8 mouse cellular contexts compared by ENCODE assay signal in the genomic region with DNA sequence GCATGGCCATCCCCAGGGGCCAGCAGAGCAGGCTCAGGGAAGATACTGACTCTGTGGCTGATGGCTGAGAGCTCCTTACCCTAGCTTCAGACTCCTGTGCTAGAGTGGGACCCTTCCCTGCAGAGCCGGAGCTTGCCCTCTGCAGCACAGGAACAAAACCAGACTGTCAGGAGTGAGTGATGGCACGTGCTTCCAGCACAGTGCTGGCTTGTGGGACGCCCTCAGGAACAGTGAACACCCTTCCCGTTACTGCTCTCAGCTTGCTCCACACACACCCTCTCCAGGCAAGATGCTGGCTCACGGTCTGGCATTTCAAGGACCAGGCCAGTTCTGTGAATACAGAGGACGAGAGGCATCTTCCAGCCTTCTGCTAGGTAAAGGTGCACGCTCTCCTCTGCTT. TPM values are rescaled to one million over a fixed set of nuclear protein-coding genes. Genes with fewer than 3 reads are reported as not detected.
A peak's percentile ranks its signal among the peaks of the same experiment; 100 is the strongest.
DNase-seq lines count a peak whose midpoint lies in the region; ATAC-seq and TF ChIP-seq lines count a peak whose summit lies in the region.

No protein-coding gene starts in this region.

- H3K9ac ChIP-seq in hindbrain, embryonic 14.5 days: 0 out of 2 replicates have a peak overlapping the region, but pooled peaks have one; percentile 14
- peak overlapping the region; percentile 43; the same call in 1 of the 2 replicates for H3K9ac ChIP-seq in neural tube, embryonic 13.5 days

- DNase-seq in gastrocnemius, adult 2 months: no peak
- no peak for DNase-seq in gastrocnemius, postnatal 4 days (ENCODE audit: low spot score in 2 of 2)
- no peak for DNase-seq in hindbrain, embryonic 14.5 days (ENCODE audit: low spot score)
- no peak for DNase-seq in layer of hippocampus, adult 9-11 months

- no peak for ATAC-seq in megakaryocyte, adult 5-6 weeks (ENCODE audit: poor library complexity, severe bottlenecking)
- ATAC-seq in hindbrain, embryonic 14.5 days (ENCODE audit: low FRiP score): peak; percentile 21; the same call in 1 of the 2 replicates
- peak; percentile 71 for ATAC-seq in neural tube, embryonic 13.5 days (ENCODE audit: low read depth)
- no peak for ATAC-seq in erythroid progenitor cell, adult 5-6 weeks (replicated peaks; ENCODE audit: low FRiP score, poor library complexity, severe bottlenecking)

- WGBS in hindbrain, embryonic 14.5 days: 45% methylated on average over 7 of the region's 7 CpGs
- 27% methylated on average over 7 of the region's 7 CpGs for WGBS in neural tube, embryonic 13.5 days

- H3K4me2 ChIP-seq in hindbrain, embryonic 14.5 days (replicated peaks): no peak overlapping the region
- H3K4me2 ChIP-seq in neural tube, embryonic 13.5 days: no peak overlapping the region

- H3K27ac ChIP-seq in gastrocnemius, adult 2 months: peak overlapping the region; percentile 71
- H3K27ac ChIP-seq in hindbrain, embryonic 14.5 days: peak overlapping the region; percentile 52; the same call in 1 of the 2 replicates
- peak overlapping the region; percentile 75 for H3K27ac ChIP-seq in neural tube, embryonic 13.5 days (replicated peaks)

- TF ChIP-seq CTCF in gastrocnemius, adult 2 months (IDR thresholded peaks at IDR 0.05): no peak

- H3K27me3 ChIP-seq in megakaryocyte, embryonic 14.5 days (replicated peaks): no peaks in the 10 kb centered on the region
- no peaks in the 10 kb centered on the region for H3K27me3 ChIP-seq in hindbrain, embryonic 14.5 days (ENCODE audit: control insufficient read depth, insufficient read depth, low read length)
- no peaks in the 10 kb centered on the region for H3K27me3 ChIP-seq in neural tube, embryonic 13.5 days

- no peaks in the 10 kb centered on the region for H3K9me3 ChIP-seq in megakaryocyte, embryonic 14.5 days
- no peaks in the 10 kb centered on the region for H3K9me3 ChIP-seq in hindbrain, embryonic 14.5 days (ENCODE audit: control insufficient read depth, low read length)
- no peaks in the 10 kb centered on the region for H3K9me3 ChIP-seq in neural tube, embryonic 13.5 days

- H3K4me1 ChIP-seq in megakaryocyte, embryonic 14.5 days: peaks cover 93% of the 10 kb centered on the region
- H3K4me1 ChIP-seq in hindbrain, embryonic 14.5 days (replicated peaks; ENCODE audit: control insufficient read depth, insufficient read depth, low read length): peaks cover 18% of the 10 kb centered on the region
- peaks cover 27% of the 10 kb centered on the region for H3K4me1 ChIP-seq in neural tube, embryonic 13.5 days (replicated peaks)

- H3K4me3 ChIP-seq in gastrocnemius, adult 2 months: no peak overlapping the region
- peak overlapping the region; percentile 21 for H3K4me3 ChIP-seq in megakaryocyte, embryonic 14.5 days (replicated peaks)
- no peak overlapping the region for H3K4me3 ChIP-seq in hindbrain, embryonic 14.5 days (replicated peaks; ENCODE audit: low read length)
- H3K4me3 ChIP-seq in neural tube, embryonic 13.5 days: no peak overlapping the region

- intact Hi-C loops in gastrocnemius, adult 2 months (cut with DNase I): no loop called here

- H3K36me3 ChIP-seq in megakaryocyte, embryonic 14.5 days (replicated peaks; ENCODE audit: low read length): peaks cover 93% of the 10 kb centered on the region
- H3K36me3 ChIP-seq in hindbrain, embryonic 14.5 days (replicated peaks; ENCODE audit: control insufficient read depth, insufficient read depth): no peaks in the 10 kb centered on the region
- H3K36me3 ChIP-seq in neural tube, embryonic 13.5 days: 0 out of 2 replicates have a peak, but pooled peaks cover 5% of the 10 kb centered on the region

RNA-seq across cellular contexts. Expression of gene Slc9a1, which starts 38.5 kb away (rescaled TPM):
- 10 to 100 TPM in 1 of 2 experiments, 1 to 10 TPM in 1; 8.1 to 11.7 TPM for total RNA-seq in gastrocnemius, adult 2 months (2021)
- 10 to 100 TPM; 24.1 to 24.4 TPM for total RNA-seq in gastrocnemius, postnatal 4 days (2021)
- 50.9 and 56.9 TPM in 2 replicates for polyA plus RNA-seq in megakaryocyte, embryonic 14.5 days (2012; ENCODE audit: insufficient read depth, low replicate concordance)
- 20.3 and 23.1 TPM in 2 replicates for total RNA-seq in megakaryocyte, adult 5-6 weeks (2015)
- 11.0 and 11.6 TPM in 2 replicates for total RNA-seq in megakaryocyte, adult 5-6 weeks (2017)
- polyA plus RNA-seq in hindbrain, embryonic 14.5 days (2014; fragmentation: Nextera tagmentation; extraction: Ambion mirVana): 8.5 and 9.0 TPM in 2 replicates
- 7.0 and 7.1 TPM in 2 replicates for polyA plus RNA-seq in neural tube, embryonic 13.5 days (2015; fragmentation: Nextera tagmentation; extraction: Ambion mirVana)
- 15.9 and 18.4 TPM in 2 replicates for total RNA-seq in erythroid progenitor cell, adult 5-6 weeks (2015; ENCODE audit: low replicate concordance)
- total RNA-seq in erythroid progenitor cell, adult 5-6 weeks (2017; ENCODE audit: low replicate concordance): 13.5 and 13.7 TPM in 2 replicates

RNA-seq across cellular contexts. Expression of gene Wdtc1, which starts 54.7 kb away (rescaled TPM):
- total RNA-seq in gastrocnemius, adult 2 months (2021): 10 to 100 TPM; 86.7 to 93.4 TPM
- 10 to 100 TPM; 43.1 to 45.0 TPM for total RNA-seq in gastrocnemius, postnatal 4 days (2021)
- polyA plus RNA-seq in megakaryocyte, embryonic 14.5 days (2012; ENCODE audit: insufficient read depth, low replicate concordance): 85.7 and 118 TPM in 2 replicates
- total RNA-seq in megakaryocyte, adult 5-6 weeks (2015): 16.5 and 18.5 TPM in 2 replicates
- total RNA-seq in megakaryocyte, adult 5-6 weeks (2017): 11.6 and 14.1 TPM in 2 replicates
- 25.6 and 27.0 TPM in 2 replicates for polyA plus RNA-seq in hindbrain, embryonic 14.5 days (2014; fragmentation: Nextera tagmentation; extraction: Ambion mirVana)
- 21.9 and 24.3 TPM in 2 replicates for polyA plus RNA-seq in neural tube, embryonic 13.5 days (2015; fragmentation: Nextera tagmentation; extraction: Ambion mirVana)
- 16.2 and 28.5 TPM in 2 replicates for total RNA-seq in erythroid progenitor cell, adult 5-6 weeks (2015; ENCODE audit: low replicate concordance)
- total RNA-seq in erythroid progenitor cell, adult 5-6 weeks (2017; ENCODE audit: low replicate concordance): 9.0 and 10.1 TPM in 2 replicates

Comparison
In these comparisons a context has a peak if more than half of its experiments do, and no peak if none do; other contexts are left out.
1. ATAC-seq: peak in hindbrain, embryonic 14.5 days (single experiment) and neural tube, embryonic 13.5 days (single experiment); none in megakaryocyte, adult 5-6 weeks (single experiment) and erythroid progenitor cell, adult 5-6 weeks (single experiment).
2. Peak in every context shown above with its lines, with median percentiles within 50 percentile points of each other: H3K27ac ChIP-seq.